Mouse (Mus musculus): ENCODE measurements around the gene Cd160. TPM values are rescaled to one million over a fixed set of nuclear protein-coding genes. Genes with fewer than 3 reads are reported as not detected.

The Cd160 gene
- total and polyA plus RNA-seq, 3 experiments: not detected

DNA sequence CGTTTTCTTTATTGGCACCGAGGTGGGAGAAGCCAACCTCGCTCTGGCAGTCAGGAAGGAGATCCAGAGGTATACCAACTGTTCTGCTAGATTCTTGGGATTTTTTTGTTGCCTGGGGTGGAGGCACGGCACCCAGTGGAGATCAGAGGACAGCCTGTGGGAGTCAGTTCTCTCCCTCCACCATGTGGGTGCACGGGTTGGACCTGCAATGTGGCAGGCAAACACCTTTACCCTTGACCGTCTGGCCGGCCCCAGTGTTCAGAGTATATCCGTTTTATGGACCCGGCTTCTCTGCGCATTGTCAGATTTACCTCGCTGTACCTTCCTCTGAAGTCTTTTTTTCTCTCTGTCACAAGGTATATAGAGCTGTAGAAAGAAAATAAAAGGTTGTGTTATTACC lies 28.9 kb downstream of the Cd160 start:
- Histone ChIP-seq H3K27me3 (replicated peaks) (no peaks in the 10 kb centered on the region), H3K79me2 (replicated peaks; ENCODE audit: control insufficient read depth, extremely low read depth, insufficient read depth, poor library complexity, severe bottlenecking) (no peaks in the 10 kb centered on the region), H3K4me2 (ENCODE audit: insufficient read depth, low read depth, poor library complexity, severe bottlenecking) (no peak overlapping the region), H3K27ac (ENCODE audit: insufficient read depth, low read depth) (no peak overlapping the region), H3K9ac (ENCODE audit: insufficient read depth, low read depth) (no peak overlapping the region), H3K36me3 (replicated peaks in 1 of 2; ENCODE audit: control insufficient read depth in 1 of 2, insufficient read depth in 1 of 2, low read length in 1 of 2) (peaks cover 0 to 12% of the 10 kb centered on the region in 2 experiments), H3K9me3 (replicated peaks; ENCODE audit: low read length) (no peaks in the 10 kb centered on the region), H3K4me1 (ENCODE audit: control insufficient read depth in 1 of 2, insufficient read depth in 2 of 2) (no peaks in the 10 kb centered on the region), H3K4me3 (replicated peaks in 1 of 3; ENCODE audit: low read depth in 2 of 3, low read length in 2 of 3, poor library complexity in 1 of 3) (no peak overlapping the region)
- in situ Hi-C loops (cut with MboI; ENCODE audit: low pct_ligation_motif_present, low pct_unique_long_range_greater_than_20kb, low sequenced_read_pairs) (loop anchor here (25.0 kb wide), 1 partner anchor 287 kb away; no protein-coding TSS in a partner anchor), dilution Hi-C loops (cut with MboI; ENCODE audit: extremely low pct_ligation_motif_present, extremely low pct_unique_long_range_greater_than_20kb, low sequenced_read_pairs) (no loop called here)
- TF ChIP-seq POLR2A (IDR thresholded peaks at IDR 0.05; ENCODE audit: low read depth, low read length) (no peak), E2F4 (IDR thresholded peaks at IDR 0.05; ENCODE audit: insufficient replicate concordance, low read depth, low read length) (no peak), EP300 (IDR thresholded peaks at IDR 0.05; ENCODE audit: low read length) (no peak), KAT2A (IDR thresholded peaks at IDR 0.05; ENCODE audit: insufficient replicate concordance, low read length) (no peak), IRF4 (IDR thresholded peaks at IDR 0.05; ENCODE audit: low read depth, low read length) (no peak), TBP (conservative IDR thresholded peaks at IDR 0.05; ENCODE audit: low read depth, low read length) (no peak), MEF2A (IDR thresholded peaks at IDR 0.05; ENCODE audit: borderline replicate concordance, low read depth, low read length) (no peak), ELF1 (IDR thresholded peaks at IDR 0.05; ENCODE audit: low read depth, low read length) (no peak)
- DNase-seq (ENCODE audit: extremely low read depth): no peak

DNA sequence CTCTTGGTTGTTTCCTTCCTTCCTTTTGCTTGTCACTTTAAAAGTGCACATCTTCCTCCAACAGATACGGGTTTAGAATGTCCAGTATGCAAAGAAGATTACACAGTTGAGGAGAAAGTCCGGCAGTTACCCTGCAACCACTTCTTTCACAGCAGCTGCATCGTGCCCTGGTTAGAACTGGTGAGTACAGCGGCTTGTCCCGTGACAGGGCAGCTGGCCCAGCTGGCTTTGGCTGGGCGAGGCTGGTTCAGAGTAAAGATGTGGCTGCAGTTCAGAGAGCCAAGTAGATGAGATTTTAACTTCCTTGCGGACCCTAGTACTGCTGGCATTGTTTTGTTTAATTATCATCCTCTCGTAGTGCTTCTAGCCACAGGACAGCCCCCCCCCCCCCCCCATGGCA lies 40.6 kb downstream of the Cd160 start:
- in situ Hi-C loops (cut with MboI; ENCODE audit: low pct_ligation_motif_present, low pct_unique_long_range_greater_than_20kb, low sequenced_read_pairs): no loop called here
- Histone ChIP-seq H3K36me3 (replicated peaks in 1 of 2; ENCODE audit: control insufficient read depth in 1 of 2, insufficient read depth in 1 of 2, low read length in 1 of 2) (peaks cover 27 to 82% of the 10 kb centered on the region in 2 experiments), H3K9ac (ENCODE audit: insufficient read depth, low read depth) (no peak overlapping the region), H3K27ac (ENCODE audit: insufficient read depth, low read depth) (peak overlapping the region; percentile 43; the same call in 1 of the 2 replicates), H3K4me3 (replicated peaks in 1 of 3; ENCODE audit: low read depth in 2 of 3, low read length in 2 of 3, poor library complexity in 1 of 3) (no peak overlapping the region), H3K9me3 (replicated peaks; ENCODE audit: low read length) (no peaks in the 10 kb centered on the region), H3K79me2 (replicated peaks; ENCODE audit: control insufficient read depth, extremely low read depth, insufficient read depth, poor library complexity, severe bottlenecking) (no peaks in the 10 kb centered on the region), H3K27me3 (replicated peaks) (no peaks in the 10 kb centered on the region), H3K4me2 (ENCODE audit: insufficient read depth, low read depth, poor library complexity, severe bottlenecking) (no peak overlapping the region), H3K4me1 (ENCODE audit: control insufficient read depth in 1 of 2, insufficient read depth in 2 of 2) (peaks cover 8 to 42% of the 10 kb centered on the region in 2 experiments; a peak in 3 of 4 replicates)
- dilution Hi-C loops (cut with MboI; ENCODE audit: extremely low pct_ligation_motif_present, extremely low pct_unique_long_range_greater_than_20kb, low sequenced_read_pairs): no loop called here
- DNase-seq (ENCODE audit: extremely low read depth): peak; percentile 45
- TF ChIP-seq TCF12 (IDR thresholded peaks at IDR 0.05; ENCODE audit: low read depth, low read length): peak; percentile 37; the same call in 1 of the 2 replicates
- TF ChIP-seq NRF1 (IDR thresholded peaks at IDR 0.05; ENCODE audit: low read depth, low read length): no peak
- peak; percentile 51 for TF ChIP-seq ETS1 (conservative IDR thresholded peaks at IDR 0.05; ENCODE audit: low read depth, low read length)
- no peak for TF ChIP-seq MEF2A (IDR thresholded peaks at IDR 0.05; ENCODE audit: borderline replicate concordance, low read depth, low read length)
- peak; percentile 76 for TF ChIP-seq BHLHE40 (IDR thresholded peaks at IDR 0.05; ENCODE audit: low read depth, low read length)
- TF ChIP-seq HCFC1 (IDR thresholded peaks at IDR 0.05; ENCODE audit: low read depth, low read length): no peak
- TF ChIP-seq EP300 (IDR thresholded peaks at IDR 0.05; ENCODE audit: low read length): 0 out of 2 replicates have a peak, but pooled peaks have one; percentile 18

DNA sequence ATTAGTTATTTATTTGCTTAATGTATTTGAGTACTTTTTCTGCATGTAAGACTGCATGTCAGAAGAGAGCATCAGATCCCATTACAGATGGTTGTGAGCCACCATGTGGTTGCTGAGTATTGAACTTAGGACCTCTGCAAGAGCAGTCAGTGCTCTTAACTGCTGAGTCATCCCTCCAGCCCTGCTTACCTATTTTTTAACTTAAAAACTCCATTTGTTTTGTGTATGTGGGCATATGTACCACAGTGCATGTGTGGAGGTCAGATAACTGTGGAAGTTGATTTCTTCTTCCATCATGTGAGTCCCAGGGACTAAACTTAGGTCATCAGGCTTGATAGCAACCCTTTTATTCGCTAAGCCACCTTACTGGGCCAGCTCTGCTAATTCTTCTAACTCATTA lies 41.4 kb downstream of the Cd160 start:
- dilution Hi-C loops (cut with MboI; ENCODE audit: extremely low pct_ligation_motif_present, extremely low pct_unique_long_range_greater_than_20kb, low sequenced_read_pairs): no loop called here
- no peaks in the 10 kb centered on the region for H3K79me2 ChIP-seq (replicated peaks; ENCODE audit: control insufficient read depth, extremely low read depth, insufficient read depth, poor library complexity, severe bottlenecking)
- in situ Hi-C loops (cut with MboI; ENCODE audit: low pct_ligation_motif_present, low pct_unique_long_range_greater_than_20kb, low sequenced_read_pairs): no loop called here
- H3K4me1 ChIP-seq (ENCODE audit: control insufficient read depth in 1 of 2, insufficient read depth in 2 of 2): peaks cover 8 to 42% of the 10 kb centered on the region in 2 experiments; a peak in 3 of 4 replicates
- no peak overlapping the region for H3K9ac ChIP-seq (ENCODE audit: insufficient read depth, low read depth)
- no peaks in the 10 kb centered on the region for H3K9me3 ChIP-seq (replicated peaks; ENCODE audit: low read length)
- DNase-seq (ENCODE audit: extremely low read depth): peak; percentile 27
- H3K4me2 ChIP-seq (ENCODE audit: insufficient read depth, low read depth, poor library complexity, severe bottlenecking): no peak overlapping the region
- H3K27ac ChIP-seq (ENCODE audit: insufficient read depth, low read depth): no peak overlapping the region
- peaks cover 25 to 76% of the 10 kb centered on the region in 2 experiments for H3K36me3 ChIP-seq (replicated peaks in 1 of 2; ENCODE audit: control insufficient read depth in 1 of 2, insufficient read depth in 1 of 2, low read length in 1 of 2)
- no peaks in the 10 kb centered on the region for H3K27me3 ChIP-seq (replicated peaks)
- TF ChIP-seq POLR2AphosphoS2 (IDR thresholded peaks at IDR 0.05; ENCODE audit: low read depth, low read length) (no peak), PAX5 (IDR thresholded peaks at IDR 0.05; ENCODE audit: low read length) (no peak), IRF4 (IDR thresholded peaks at IDR 0.05; ENCODE audit: low read depth, low read length) (no peak), TCF12 (IDR thresholded peaks at IDR 0.05; ENCODE audit: low read depth, low read length) (no peak), CTCF (conservative IDR thresholded peaks at IDR 0.05 in 1 of 2, IDR thresholded peaks at IDR 0.05 in 1 of 2; ENCODE audit: low read depth in 2 of 2, low read length in 2 of 2) (peak in 1 of 2 experiments; percentile 23; a peak in 1 of 4 replicates), RAD21 (IDR thresholded peaks at IDR 0.05; ENCODE audit: low read depth, low read length) (peak; percentile 5), MAFK (IDR thresholded peaks at IDR 0.05; ENCODE audit: insufficient replicate concordance, low read length) (peak; percentile 72; the same call in 1 of the 2 replicates), ZNF384 (IDR thresholded peaks at IDR 0.05; ENCODE audit: low read depth, low read length) (no peak)
- no peak overlapping the region for H3K4me3 ChIP-seq (replicated peaks in 1 of 3; ENCODE audit: low read depth in 2 of 3, low read length in 2 of 3, poor library complexity in 1 of 3)

Measured in CH12.LX (cell line).